Mouse (Mus musculus) cerebellum, postnatal 14 days (tissue): ENCODE measurements at regions not wholly inside any gene's neighbourhood (a gene's known extent, or its start where the extent isn't known, plus 50 kb on each side); places are given as distances from the start of the nearest gene placed in this dataset.
"Not testable (repeated sequence)": the region's sequence is repeated elsewhere in the genome, so short reads cannot be mapped to it uniquely, and the experiment has no call there.

ENCODE experiments used
- DNase-seq, 2 experiments: peaks; one replicate each; pipeline ENCODE4 v3.0.0; 2021; ENCODE audit warnings: mixed read lengths in 2 of 2

DNA sequence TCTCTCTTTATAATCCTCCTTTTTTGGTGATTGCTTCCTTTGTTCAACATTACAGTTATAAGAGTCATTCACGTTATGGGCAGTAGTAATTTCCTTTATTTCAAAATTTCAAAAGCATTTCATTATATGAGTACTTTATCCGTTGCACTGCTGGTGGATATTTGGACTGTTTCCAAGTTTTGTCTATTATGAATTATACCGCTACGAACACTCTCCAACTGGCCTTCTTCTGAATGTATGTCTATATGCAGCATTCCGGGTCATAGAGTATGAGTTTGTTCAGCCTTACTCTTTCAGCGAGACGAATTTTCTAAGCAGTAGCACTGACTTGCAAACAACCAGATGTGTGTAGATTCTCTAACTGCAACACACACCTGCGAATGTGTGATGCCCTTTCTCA lies 57.8 kb downstream of the Dusp6 start:
- DNase-seq, result no peak

DNA sequence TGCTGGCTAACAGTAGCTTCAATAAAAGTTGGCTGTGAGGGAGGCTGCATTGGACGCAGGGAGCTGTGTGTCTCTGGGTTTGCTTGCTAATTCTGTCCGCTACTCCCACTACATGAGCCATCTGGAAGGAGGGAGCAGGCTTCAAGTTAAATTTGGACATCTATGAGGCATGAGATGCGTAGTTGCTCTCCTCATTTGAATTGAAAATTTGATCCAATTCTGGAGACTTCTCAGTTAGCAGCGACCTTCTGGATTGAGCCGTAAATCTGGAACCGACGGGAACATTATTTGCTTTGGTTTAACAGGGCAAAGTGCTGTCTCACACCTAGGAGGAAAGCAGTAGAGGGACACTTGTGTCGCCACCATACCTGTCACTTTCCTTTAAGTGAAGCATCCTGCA lies 60.3 kb downstream of the Dusp6 start:
- no peak for DNase-seq

DNA sequence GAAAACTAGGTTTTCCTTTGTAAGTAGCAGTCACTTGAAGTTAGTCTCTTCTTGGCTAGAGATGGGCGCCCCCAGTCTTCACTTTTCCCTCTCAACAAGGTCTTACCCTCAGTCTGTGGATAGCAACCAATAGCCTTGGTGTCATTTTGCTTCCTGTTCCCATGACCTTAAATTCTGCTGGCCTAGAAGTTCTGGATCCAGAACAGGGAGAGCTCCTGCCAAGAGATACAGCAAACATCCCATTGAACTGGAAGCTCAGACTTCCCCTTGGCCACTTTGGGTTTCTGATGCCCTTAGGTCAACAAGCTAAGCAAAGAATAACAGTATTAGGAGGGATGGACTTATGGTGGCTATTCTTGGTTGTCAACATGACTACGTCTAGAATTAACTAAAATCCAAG lies 64.5 kb downstream of the Dusp6 start:
- no peak for DNase-seq

DNA sequence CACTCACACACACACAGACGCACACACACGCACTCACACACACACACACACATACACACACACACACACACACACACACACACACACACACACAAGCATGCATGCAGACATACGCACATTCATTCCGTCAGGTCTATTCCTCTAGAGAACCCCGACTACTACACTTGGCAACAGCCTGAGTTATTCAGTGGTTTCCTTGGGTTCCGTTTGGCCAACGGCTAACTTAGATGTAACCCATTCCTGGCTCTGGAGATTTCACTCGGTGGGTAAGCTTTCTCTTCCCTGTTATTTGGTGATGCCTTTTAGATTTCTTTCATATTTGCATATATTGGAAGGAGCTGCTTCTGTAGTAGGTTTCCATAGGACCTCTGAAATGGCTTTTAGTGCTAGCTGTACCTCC lies 65.5 kb downstream of the Dusp6 start:
- DNase-seq, result no peak

DNA sequence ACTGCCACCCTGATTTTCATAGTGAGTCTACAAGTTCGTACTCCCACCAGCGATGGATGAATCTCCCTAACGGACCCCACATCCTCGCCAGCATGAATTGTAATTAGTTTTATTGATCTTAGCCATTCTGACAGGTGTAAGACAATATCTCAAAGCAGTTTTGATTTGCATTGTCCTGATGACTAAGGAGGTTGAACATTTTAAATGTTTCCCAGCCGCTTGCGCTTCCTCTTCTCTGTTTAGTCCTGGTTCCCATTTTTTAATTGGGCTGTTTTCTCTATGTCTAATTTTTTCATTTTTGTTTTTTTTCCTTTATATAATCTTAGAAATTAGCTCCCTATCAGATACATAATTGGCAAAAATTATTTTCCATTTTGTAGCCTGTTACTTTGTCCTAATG lies 66.4 kb downstream of the Dusp6 start:
- DNase-seq, result no peak

DNA sequence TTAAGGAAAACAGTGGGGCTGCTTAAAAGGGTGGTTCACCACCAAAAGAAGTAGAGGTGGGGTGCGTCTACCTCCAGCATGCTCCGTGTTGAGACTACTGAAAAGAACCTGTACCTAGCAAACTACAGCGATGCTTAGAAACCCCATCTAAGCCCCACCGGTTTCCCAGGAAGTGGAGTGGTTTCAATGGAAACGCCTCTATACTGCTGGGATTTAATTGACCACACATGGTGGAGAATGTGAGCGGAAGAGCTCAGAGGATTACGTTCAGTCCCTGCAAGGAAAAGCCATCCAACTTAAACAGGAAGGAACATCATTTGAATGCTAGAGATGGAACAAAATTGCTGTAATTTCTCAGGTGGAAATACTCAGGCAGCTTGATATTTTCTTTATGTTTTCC lies 67.5 kb downstream of the Dusp6 start:
- DNase-seq, result no peak

DNA sequence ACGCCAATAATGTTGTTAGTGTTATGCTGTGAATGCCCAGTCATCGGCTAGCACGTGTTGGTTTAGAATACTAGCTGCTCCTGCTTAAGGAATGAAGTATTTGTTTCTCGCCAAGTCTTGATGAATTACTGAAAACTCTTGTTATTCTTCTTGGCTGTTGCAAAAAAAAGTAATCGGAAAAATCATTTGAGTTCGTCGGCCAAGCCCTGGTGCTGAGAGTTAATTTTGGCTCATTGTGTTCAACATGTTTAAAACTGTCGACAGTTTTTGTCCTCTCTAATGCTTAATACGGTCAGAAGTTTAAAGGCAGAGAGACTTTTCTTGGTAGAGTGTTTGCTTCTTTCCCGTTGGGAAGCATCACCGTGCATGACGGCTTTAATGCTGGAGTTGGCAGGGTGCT lies 68.8 kb downstream of the Dusp6 start:
- DNase-seq, result no peak

DNA sequence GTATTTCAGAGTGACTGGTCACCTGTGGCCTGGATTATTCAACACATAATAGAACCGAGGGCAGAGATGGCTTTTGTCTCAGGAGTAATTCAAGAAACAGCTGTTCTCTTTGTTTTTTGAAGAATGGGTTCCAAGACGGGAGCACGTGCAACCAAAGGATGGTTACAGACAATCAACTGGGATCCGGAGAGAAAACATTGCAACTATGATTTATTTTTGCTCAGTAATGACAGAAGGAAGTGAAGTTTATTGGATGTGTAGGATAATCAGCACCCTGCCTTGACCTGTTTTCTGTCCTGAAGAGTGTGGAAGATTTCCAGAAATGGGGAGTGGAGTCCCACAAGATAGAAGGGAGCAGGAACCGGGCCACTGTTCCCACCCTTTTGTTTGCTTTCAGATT lies 70.8 kb downstream of the Dusp6 start:
- no peak for DNase-seq

DNA sequence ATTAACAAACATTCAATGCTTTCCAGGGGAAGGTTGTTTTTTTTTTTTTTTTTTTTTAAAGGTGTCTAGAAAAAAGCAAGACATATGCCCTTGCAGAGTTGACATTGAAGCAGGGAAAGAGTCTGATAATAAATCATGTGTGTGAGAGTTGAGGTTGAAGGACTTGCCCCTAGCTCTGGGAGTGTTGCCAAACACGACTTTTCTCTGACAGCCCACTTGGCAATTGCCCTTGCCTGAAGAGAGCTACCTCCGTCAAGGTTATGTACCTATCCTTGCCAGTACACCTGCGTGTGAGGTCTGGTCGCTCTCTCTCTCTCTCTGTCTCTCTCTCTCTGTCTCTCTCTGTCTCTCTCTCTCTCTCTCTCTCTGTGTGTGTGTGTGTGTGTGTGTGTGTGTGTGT lies 73.1 kb downstream of the Dusp6 start:
- peak; percentile 5 to 17 for DNase-seq

DNA sequence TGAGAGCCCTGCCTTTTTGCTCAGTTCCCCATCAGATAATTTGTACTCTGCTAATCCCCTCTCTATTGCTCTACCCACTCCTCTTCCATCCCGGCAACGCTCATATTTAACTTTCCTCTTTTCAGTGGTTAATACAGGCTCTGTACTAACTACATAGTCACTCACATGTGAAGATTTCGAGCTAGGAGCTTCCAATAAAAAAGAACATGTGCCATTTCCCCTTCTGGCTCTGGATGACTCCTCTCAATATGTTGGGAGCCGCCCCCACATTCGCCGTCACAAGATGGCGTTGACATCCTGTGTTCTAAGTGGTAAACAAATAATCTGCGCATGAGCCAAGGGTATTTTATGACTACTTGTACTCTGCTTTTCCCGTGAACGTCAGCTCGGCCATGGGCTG lies 75.8 kb downstream of the Dusp6 start:
- DNase-seq, result not testable (repeated sequence)

DNA sequence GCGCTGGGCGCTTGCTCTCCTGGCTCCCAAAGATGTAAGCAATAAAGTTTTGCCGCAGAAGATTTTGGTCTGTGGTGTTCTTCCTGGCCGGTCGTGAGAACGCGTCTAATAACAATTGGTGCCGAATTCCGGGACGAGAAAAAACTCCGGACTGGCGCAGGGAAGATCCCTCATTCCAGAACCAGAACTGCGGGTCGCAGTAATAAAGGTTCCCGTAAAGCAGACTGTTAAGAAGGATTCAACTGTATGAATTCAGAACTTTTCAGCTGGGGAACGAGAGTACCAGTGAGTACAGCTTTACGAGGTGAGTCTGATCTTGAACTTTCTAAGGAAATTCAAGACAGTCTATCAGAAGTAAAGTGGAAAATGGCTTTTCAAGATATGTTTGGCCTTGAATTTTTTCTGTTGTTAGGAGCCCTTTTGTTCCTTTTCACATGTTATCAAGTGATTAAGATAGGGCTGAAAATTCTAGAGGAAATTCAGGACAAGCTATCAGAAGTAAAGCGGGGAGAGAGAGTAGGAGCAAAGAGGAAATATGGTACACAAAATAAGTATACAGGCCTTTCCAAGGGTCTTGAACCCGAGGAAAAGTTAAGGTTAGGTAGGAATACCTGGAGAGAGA lies 76.4 kb downstream of the Dusp6 start:
- not testable (repeated sequence) for DNase-seq

DNA sequence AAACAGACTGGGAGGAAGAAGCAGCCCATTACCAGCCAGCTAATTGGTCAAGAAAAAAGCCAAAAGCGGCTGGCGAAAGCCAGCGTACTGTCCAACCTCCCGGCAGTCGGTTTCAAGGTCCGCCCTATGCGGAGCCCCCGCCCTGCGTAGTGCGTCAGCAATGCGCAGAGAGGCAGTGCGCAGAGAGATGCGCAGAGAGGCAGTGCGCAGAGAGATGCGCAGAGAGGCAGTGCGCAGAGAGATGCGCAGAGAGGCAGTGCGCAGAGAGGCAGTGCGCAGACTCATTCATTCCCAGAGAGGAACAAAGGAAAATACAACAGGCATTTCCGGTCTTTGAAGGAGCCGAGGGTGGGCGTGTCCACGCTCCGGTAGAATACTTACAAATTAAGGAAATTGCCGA lies 77.0 kb downstream of the Dusp6 start:
- not testable (repeated sequence) for DNase-seq

DNA sequence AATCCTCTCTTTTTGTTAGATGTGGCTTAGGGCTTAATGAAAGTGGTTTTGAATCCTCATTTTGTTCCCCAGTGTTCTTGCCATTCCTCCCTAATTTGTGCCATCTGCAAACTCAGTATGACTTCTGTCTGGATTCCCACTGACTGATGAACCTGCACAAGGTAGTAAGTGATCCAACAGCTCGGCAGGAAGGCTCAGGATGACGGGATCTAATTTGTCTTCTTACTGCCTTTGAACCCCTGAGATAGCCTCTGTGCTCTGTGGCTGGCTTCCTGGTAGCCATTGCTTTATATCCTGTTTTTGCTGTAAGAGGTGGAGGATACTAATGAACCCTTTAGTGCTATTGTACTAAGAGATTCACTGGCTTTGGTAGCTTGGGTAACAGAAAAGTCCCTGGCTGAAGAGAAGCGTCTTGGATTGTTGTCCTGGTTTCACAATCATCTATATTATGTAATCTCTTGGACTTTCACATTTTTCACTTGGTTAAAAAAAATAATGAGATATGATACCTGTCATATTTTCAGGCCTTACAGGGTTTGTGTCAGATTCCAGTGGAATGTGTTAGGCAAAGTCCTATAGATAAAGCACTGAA lies 86.2 kb downstream of the Dusp6 start:
- peak; percentile 52 to 81 for DNase-seq

DNA sequence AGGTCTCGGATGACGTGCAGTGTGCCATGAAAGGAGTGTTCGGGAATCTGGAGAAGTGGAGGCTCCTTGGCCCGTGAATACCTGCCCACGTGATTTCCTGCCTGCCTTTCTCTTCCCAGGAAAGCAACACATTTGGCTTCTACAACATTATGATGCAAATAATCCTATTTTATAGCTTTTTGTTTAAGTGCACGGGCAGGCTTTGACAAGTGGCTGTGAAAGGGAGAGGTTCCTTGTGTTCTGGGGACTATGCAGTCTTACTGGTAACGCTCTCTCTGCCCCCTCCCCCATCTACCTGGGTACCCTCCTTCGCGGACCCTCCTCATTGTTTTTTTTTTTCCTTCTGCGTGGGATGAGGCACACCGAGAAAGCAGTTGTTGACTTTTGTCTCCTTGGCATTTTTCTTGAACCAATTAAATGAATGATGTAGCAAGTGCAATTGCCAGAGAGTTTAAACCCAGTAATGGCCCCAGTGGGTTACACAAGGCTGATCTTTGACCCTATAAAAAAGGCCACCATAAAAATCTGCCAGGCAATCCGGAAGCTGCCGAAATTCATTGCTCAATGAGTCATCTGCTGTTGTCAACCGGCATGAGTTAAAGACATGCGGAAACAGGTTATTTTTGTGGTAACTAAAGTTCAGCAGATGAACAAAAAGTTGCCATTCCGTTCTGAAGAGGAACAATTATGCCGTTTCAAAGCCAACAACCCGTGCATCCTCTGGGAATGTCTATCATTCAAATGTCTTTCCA lies 90.7 kb downstream of the Dusp6 start:
- no peak for DNase-seq

DNA sequence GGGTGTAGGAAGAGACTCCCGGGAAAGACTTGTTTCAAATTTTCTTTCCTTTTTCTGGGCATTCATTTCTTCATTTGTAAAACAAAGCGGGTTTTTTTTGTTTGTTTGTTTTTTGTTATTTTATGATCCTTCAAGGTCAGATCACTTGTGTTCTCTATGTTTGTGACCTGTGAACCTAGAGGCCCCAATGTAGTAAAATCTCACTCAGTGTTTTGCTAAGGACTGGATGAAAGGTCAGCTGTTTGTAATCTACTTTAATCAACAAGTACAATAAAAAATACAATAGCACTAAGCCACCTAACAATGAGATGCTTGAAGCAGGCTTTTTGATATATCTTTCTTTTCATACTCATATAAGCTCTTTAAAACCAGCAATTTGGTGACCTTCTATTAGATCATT lies 91.3 kb downstream of the Dusp6 start:
- DNase-seq, result no peak

DNA sequence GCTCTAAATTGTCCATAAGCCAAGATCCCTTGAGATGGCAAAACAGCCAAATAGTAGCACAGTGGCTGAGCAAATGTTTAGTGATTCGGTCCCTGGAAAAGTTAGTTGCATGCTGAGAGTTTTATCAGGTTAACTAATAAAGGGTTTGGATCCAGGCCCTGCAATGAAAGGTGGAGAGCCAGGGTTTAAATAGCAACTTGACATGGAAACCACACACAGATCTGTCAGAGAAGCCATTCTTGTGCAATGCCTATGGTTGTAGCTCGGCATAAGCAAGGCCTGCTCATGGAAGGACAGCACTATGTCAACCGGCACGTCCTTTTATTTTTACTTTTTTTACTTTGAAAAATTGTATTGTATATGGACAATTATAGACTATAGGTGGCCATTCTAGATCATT lies 92.3 kb downstream of the Dusp6 start:
- DNase-seq, result no peak

DNA sequence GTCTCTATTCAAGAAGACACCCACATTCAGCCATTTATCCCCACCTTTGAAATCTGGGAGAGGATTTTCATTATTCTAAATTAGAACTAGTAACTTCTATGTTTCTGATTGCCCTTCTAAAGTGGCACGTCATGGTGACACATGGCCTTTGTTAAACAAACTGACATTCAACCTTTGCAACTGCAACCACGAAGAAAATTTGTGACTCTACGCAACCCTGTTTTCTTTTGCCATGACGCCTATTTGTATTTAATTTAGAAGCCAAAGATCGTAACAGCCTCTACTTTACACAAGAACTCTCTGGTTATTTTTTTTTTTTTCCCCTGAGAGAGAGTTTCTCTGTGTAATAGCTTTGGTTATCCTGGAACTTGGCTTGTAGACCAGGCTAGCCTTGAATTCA lies 93.2 kb downstream of the Dusp6 start:
- DNase-seq, result no peak

DNA sequence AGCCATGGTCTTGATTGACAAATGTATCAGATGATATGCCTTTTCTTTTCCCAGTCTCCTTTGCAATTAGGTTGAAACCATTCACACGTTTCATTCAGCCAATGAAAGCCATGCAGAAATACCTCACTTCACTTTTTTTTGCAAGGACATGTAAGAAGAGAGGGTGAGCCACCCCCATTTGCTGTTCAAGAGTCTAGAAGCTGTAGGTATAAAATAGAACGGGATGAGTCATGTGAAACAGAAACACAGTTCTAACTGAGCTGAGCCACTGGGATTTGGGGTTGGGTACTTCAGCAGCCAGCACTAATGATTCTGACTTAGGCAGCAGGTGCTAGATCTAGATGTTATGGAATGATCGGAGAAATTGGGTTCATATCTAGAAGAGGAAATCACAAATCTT lies 93.9 kb downstream of the Dusp6 start:
- no peak for DNase-seq

DNA sequence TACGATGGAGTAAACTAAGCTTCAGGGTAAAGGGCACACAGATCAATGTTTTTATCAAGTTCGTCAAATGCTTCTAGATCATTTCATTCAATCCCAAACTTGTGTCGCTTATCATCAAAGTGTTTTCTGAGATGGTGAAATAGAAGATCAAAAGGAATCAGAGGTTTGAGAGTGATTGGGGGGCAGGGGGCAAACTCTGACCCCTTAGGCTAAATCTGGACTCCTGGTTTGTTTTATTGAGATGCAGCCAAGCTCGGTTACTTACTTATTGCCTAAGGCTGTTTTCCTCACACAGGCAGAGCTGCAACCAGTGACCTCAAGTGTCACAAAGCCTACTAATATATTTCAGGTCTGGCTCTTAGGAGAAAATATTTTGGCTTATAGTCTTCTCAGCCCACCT lies 94.3 kb downstream of the Dusp6 start:
- no peak for DNase-seq

DNA sequence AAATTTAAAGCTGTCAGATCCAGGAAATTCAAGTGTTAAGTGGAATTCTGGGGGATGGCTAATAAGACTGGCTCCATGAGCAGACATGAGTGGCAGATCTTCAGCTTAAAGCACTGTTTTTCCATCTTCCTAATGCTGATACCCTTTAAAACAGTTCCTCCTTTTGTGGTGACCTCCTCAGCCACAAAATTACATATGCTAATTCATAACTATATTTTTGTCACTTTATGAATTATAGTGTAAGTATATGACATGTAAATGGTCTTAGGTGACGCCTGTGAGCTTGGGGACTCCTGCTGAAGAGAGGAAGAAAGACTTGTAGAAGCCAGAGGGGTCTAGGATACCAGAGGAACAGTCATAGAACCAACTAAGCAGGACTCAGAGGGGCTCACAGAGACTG lies 95.2 kb downstream of the Dusp6 start:
- no peak for DNase-seq

DNA sequence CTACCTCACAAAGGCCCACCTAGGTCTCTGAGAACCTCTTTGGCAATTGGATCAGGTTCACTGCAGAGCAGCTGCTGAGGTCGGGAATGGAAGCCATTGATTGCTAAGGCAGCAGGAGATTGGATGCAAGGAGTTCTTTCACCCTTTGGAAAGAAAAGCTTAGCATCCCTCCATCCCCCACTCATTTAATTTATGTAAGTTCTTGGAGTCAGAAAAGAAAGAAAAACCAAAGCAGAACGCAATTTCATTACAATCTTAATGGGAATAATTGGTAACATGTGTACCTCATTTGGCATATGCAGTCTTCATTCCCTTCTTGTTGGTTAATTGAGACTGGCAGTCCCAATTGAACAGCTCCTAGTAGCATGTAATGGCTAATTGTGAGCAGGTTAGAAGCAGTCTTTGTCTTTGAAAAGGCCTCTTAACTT lies 96.4 kb downstream of the Dusp6 start:
- no peak for DNase-seq

DNA sequence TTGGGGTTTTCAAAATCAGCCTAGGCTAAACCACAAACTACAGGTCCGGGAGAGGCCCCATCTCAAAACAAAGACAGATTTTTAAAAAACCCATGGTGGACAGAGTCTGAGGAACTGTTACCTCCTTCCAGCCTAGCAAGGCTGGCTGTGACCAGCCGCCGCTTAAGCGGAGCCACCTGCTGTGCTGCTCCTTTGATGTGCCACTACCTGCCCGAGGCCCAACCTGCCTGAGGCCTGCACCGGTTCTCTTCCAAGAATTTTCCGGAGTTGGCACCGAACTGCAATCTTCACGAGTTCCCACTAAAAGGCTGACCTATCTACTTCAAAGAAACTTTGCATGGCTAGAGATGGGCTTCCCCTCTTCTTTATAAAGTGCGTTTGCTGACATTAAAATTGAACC lies 97.6 kb downstream of the Dusp6 start:
- DNase-seq, result not testable (repeated sequence)

DNA sequence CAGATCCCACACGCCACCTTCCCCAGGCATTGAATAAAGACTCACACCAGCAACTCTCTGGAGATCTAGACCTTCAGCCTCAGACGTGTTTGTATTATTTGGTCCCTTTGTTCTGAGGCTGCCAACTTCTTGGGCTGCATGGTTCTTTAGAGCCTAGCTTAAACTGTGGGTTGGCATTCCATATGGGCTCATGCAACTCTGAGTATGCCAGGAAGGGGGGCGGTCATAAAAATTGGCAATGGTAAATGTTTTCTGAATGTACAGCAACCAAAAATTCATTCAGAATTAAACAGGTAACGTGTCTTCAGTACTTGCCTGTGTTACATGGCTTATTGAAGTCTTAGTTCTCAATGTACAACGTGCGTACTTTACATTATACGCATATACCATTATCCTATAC lies 103.1 kb downstream of the Dusp6 start:
- no peak for DNase-seq

DNA sequence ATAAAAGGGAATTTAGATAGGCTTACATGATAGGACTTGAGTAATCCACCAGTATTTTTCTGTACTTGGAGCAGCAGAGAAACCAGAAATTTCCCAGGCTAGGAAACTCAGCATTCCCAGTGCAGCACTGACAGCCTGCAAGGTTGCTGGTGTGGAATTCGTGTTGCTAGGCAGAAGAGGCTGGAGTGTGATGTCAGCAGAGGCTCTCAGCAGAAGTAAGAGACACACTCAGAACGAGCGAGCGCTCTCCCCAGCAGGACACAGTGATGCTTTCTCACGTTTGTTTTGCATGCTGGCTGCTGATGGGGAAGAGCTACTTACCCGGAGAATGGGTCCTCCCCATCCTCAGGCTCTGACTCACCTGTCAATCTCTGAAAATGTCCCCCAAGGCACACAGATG lies 104.7 kb downstream of the Dusp6 start:
- DNase-seq, result no peak

DNA sequence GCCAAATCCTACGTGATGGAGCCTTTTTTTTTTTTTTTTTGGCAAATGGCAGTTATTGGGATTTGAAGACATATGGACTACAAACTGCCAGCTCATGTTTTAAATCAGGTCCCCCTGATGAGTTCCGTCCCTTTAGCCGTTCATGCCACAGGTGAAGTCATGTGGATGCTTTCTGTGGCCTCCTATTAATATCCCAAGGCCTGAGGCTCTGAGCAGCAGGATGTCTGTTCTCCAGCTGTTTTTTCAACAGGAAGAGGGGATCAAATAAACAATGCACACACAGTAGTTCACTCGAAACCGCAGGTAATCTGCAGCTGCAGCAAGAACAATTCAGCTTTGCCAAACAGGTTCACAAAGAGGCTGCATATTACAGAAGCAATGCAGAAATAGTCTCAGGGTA lies 112.1 kb downstream of the Dusp6 start:
- DNase-seq, result no peak
